Mouse (Mus musculus) heart, embryonic 11.5 days (tissue): ENCODE results near the gene Klhl42. TPM values are rescaled to one million over a fixed set of nuclear protein-coding genes. Genes with fewer than 3 reads are reported as not detected.

Source experiments
- ATAC-seq: fragments of 200-750 bp; cut with Nextera tagmentation; replicated peaks from 2 replicates; pipeline ENCODE4 v1.8.0; 2017; ENCODE audit warnings: moderate library complexity; ENCODE audit not compliant: insufficient number of reproducible peaks, low FRiP score, low TSS enrichment
- H3K27ac ChIP-seq: fragments of 300-500 bp; sonication (generic); 2 replicates; pipeline ENCODE4 v1.5.1; 2014; ENCODE audit warnings: mild to moderate bottlenecking, low read depth, low read length
- H3K27me3 ChIP-seq: fragments of 300-500 bp; sonication (generic); 2 replicates; pipeline ENCODE4 v1.6.1; 2014; ENCODE audit warnings: mild to moderate bottlenecking, low read length, mixed read lengths; ENCODE audit not compliant: control insufficient read depth, insufficient read depth
- H3K36me3 ChIP-seq: fragments of 300-500 bp; sonication (generic); 2 replicates; pipeline ENCODE4 v1.6.1; 2014; ENCODE audit warnings: mild to moderate bottlenecking, low read length, moderate library complexity, mixed read lengths; ENCODE audit not compliant: control insufficient read depth, insufficient read depth
- H3K4me1 ChIP-seq: fragments of 300-500 bp; sonication (generic); 2 replicates; pipeline ENCODE4 v1.6.1; 2014; ENCODE audit warnings: low read length; ENCODE audit not compliant: control insufficient read depth, insufficient read depth
- H3K4me2 ChIP-seq: fragments of 300-500 bp; sonication (generic); 2 replicates; pipeline ENCODE4 v1.6.1; 2014; ENCODE audit warnings: mild to moderate bottlenecking, moderate library complexity
- H3K4me3 ChIP-seq: fragments of 300-500 bp; sonication (generic); 2 replicates; pipeline ENCODE4 v1.5.1; 2014; ENCODE audit warnings: low read depth, low read length
- H3K9ac ChIP-seq: fragments of 300-500 bp; sonication (generic); 2 replicates; pipeline ENCODE4 v1.6.1; 2014; ENCODE audit warnings: mild to moderate bottlenecking, low read depth, low read length, moderate library complexity
- H3K9me3 ChIP-seq: fragments of 300-500 bp; sonication (generic); replicated peaks from 2 replicates; pipeline ENCODE4 v1.6.1; 2016; ENCODE audit warnings: low read length; ENCODE audit not compliant: control insufficient read depth
- WGBS: fragments of 180-500 bp; shearing (Covaris S2); extraction: QIAGEN DNeasy Blood & Tissue Kit; methylation state at CpG from one replicate; pipeline ENCODE4 v1.1.7; 2014; ENCODE audit not compliant: insufficient replicate concordance; 5-methylcytosine and 5-hydroxymethylcytosine counted together
- polyA plus RNA-seq: library from polyadenylated mRNA; unstranded; fragments of >200 nt; fragmentation: Nextera tagmentation; extraction: Ambion mirVana; gene quantifications from 2 replicates; pipeline ENCODE4 v1.2.1, GENCODE M21; 2014

Klhl42 gene
- polyA plus RNA-seq, 1 experiment from 2014 or later: 6.2 TPM

GRCm38 (mm10) chr6:147055374-147055977 is 35.7 kb upstream of the Klhl42 start:
- H3K27me3 ChIP-seq: no peaks in the 10 kb centered on the region
- no peak overlapping the region for H3K27ac ChIP-seq
- H3K9ac ChIP-seq: no peak overlapping the region
- 77% methylated on average over 10 of the region's 10 CpGs for WGBS
- no peak overlapping the region for H3K4me2 ChIP-seq
- H3K9me3 ChIP-seq: no peaks in the 10 kb centered on the region
- H3K4me1 ChIP-seq: no peaks in the 10 kb centered on the region
- ATAC-seq: no peak
- H3K4me3 ChIP-seq: no peak overlapping the region
- H3K36me3 ChIP-seq: peaks cover 16% of the 10 kb centered on the region

DNA sequence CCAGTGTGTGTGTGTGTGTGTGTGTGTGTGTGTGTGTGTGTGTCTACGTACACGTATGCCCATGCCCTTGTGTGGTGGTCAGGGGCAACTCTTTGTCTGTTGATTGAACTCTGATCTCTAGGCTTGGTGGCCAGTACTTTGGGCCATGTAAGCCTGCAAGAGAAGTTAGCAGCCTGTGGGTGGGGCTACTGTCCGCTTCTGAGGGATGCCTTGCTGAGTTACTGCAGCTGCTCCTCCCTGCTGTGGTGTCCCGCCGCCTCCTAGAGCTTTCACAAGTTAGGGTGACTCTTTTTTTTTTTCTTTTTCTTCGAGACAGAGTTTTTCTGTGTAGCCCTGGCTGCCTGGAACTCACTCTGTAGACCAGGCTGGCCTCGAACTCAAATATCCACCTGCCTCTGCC is 31.9 kb upstream of the Klhl42 start:
- ATAC-seq: no peak
- no peak overlapping the region for H3K4me3 ChIP-seq
- H3K4me2 ChIP-seq: no peak overlapping the region
- H3K9me3 ChIP-seq: no peaks in the 10 kb centered on the region
- H3K36me3 ChIP-seq: peaks cover 8% of the 10 kb centered on the region
- no peaks in the 10 kb centered on the region for H3K27me3 ChIP-seq
- H3K9ac ChIP-seq: no peak overlapping the region
- no peak overlapping the region for H3K27ac ChIP-seq
- H3K4me1 ChIP-seq: no peaks in the 10 kb centered on the region
- 64% methylated on average over 7 of the region's 7 CpGs for WGBS

- H3K9me3 ChIP-seq: no peaks in the 10 kb centered on the region
- no peak for ATAC-seq
- no peak overlapping the region for H3K9ac ChIP-seq
- 94% methylated on average over 9 of the region's 9 CpGs for WGBS
- no peaks in the 10 kb centered on the region for H3K4me1 ChIP-seq
- H3K36me3 ChIP-seq: peaks cover 8% of the 10 kb centered on the region
- H3K27me3 ChIP-seq: no peaks in the 10 kb centered on the region
- no peak overlapping the region for H3K4me2 ChIP-seq
- H3K27ac ChIP-seq: no peak overlapping the region
- no peak overlapping the region for H3K4me3 ChIP-seq
These were observed 29.5 kb upstream of the Klhl42 start for GRCm38 (mm10) chr6:147061630-147062029.

- H3K36me3 ChIP-seq: peaks cover 8% of the 10 kb centered on the region
- H3K4me2 ChIP-seq: no peak overlapping the region
These were observed 29.1 kb upstream of the Klhl42 start for GRCm38 (mm10) chr6:147062034-147062433.

GRCm38 (mm10) chr6:147062694-147063093 is 28.5 kb upstream of the Klhl42 start:
- Histone ChIP-seq H3K4me2 (no peak overlapping the region), H3K27me3 (no peaks in the 10 kb centered on the region), H3K27ac (no peak overlapping the region), H3K4me3 (no peak overlapping the region), H3K36me3 (peaks cover 8% of the 10 kb centered on the region), H3K4me1 (no peaks in the 10 kb centered on the region), H3K9me3 (no peaks in the 10 kb centered on the region), H3K9ac (no peak overlapping the region)
- 82% methylated on average over 7 of the region's 7 CpGs for WGBS
- no peak for ATAC-seq

More at GRCm38 (mm10) chr6:147062034-147062433, 29.1 kb upstream of the Klhl42 start:
- H3K9ac ChIP-seq: no peak overlapping the region
- ATAC-seq: no peak
- no peak overlapping the region for H3K4me3 ChIP-seq
- H3K4me1 ChIP-seq: no peaks in the 10 kb centered on the region
- H3K27me3 ChIP-seq: no peaks in the 10 kb centered on the region
- WGBS: 84% methylated on average over 7 of the region's 7 CpGs
- H3K27ac ChIP-seq: no peak overlapping the region
- H3K9me3 ChIP-seq: no peaks in the 10 kb centered on the region

DNA sequence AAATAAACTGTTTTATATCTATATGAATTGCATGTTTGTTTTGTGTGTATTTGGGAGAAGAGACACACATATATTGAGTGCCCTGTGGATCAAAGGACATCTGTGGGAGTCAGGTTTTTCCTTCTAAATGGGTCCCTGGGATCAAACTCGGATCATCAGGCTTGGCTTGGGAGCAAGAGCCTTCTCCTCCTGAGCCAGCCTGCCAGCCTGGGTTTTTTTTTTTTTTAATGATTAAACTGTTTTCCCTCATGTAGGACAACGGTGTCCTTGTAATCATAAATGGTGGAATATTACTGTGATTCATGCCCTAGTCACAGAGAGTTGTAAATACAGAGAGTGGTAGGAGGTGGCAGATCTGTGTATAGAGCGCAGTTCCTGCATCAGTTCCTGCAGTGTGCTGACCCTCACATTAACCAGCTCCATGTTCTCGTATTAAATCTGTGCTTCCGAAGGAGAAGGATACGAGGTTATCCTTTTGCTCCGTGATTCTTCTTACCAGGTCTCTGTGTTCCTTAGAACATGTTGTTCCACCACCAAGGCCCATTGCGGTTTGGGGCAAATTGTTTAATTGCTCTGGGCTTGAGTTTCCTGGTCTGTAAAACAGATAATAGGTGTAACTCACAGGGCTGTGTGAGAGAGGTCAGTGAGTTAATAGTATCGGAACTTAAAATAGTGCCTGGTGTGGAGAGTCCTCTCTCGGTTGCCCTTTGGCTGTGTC is 26.8 kb upstream of the Klhl42 start:
- no peaks in the 10 kb centered on the region for H3K4me1 ChIP-seq
- H3K9ac ChIP-seq: no peak overlapping the region
- H3K27ac ChIP-seq: no peak overlapping the region
- H3K9me3 ChIP-seq: no peaks in the 10 kb centered on the region
- H3K27me3 ChIP-seq: no peaks in the 10 kb centered on the region
- 88% methylated on average over 10 of the region's 10 CpGs for WGBS
- peaks cover 5% of the 10 kb centered on the region for H3K36me3 ChIP-seq
- no peak overlapping the region for H3K4me3 ChIP-seq
- H3K4me2 ChIP-seq: no peak overlapping the region
- no peak for ATAC-seq

DNA sequence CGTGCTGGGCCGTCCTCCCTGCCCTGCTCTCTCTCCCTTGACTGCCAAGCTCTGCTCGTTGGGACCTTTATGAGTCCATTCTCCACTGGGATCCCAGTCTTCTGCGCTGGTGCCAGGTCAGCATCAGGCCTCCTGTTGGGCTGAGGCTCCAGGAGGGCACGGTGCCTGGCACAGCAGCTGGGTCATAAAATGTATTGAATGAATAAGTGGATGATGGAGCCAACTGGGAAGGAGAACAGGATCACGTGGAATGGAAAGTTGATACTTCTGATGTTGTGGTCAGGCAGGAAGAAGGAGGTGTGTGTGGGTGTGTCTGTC is 26.3 kb upstream of the Klhl42 start:
- Histone ChIP-seq H3K4me3 (no peak overlapping the region), H3K27me3 (no peaks in the 10 kb centered on the region), H3K4me2 (no peak overlapping the region), H3K27ac (no peak overlapping the region), H3K9ac (no peak overlapping the region), H3K9me3 (no peaks in the 10 kb centered on the region), H3K36me3 (peaks cover 5% of the 10 kb centered on the region), H3K4me1 (no peaks in the 10 kb centered on the region)
- WGBS: 84% methylated on average over 6 of the region's 6 CpGs
- ATAC-seq: no peak

- no peak overlapping the region for H3K27ac ChIP-seq
- H3K9me3 ChIP-seq: no peaks in the 10 kb centered on the region
- no peak overlapping the region for H3K4me2 ChIP-seq
- no peak for ATAC-seq
- 72% methylated on average over 5 of the region's 5 CpGs for WGBS
- H3K27me3 ChIP-seq: no peaks in the 10 kb centered on the region
- H3K36me3 ChIP-seq: peaks cover 8% of the 10 kb centered on the region
- H3K4me1 ChIP-seq: no peaks in the 10 kb centered on the region
- H3K9ac ChIP-seq: no peak overlapping the region
- H3K4me3 ChIP-seq: no peak overlapping the region
These were observed 15.3 kb upstream of the Klhl42 start for GRCm38 (mm10) chr6:147075808-147076387.

DNA sequence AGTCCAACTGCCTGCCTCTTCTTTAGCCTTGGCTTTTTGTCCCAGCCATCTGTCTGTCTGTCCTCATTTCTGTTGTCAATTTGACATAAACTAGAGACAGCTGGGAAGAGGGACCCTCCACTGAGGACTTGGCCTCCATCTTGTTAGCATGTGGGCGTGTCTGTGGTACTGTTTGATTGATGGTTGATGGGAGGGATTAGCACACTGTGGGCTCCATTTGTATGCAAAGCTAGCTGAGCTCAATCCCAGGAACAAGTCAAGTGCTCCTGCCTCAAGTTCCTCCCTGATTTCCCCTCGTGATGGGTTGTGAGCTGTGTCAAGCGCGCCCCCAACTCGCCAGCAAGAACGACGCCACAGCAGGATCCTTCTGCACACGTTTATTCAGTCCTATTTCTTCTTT is 14.3 kb upstream of the Klhl42 start:
- Histone ChIP-seq H3K27ac (no peak overlapping the region), H3K4me1 (no peaks in the 10 kb centered on the region), H3K9me3 (no peaks in the 10 kb centered on the region), H3K9ac (no peak overlapping the region), H3K36me3 (no peaks in the 10 kb centered on the region), H3K27me3 (no peaks in the 10 kb centered on the region), H3K4me2 (no peak overlapping the region), H3K4me3 (no peak overlapping the region)
- WGBS: 81% methylated on average over 8 of the region's 8 CpGs
- no peak for ATAC-seq
